Mouse (Mus musculus) heart, postnatal 36 days (tissue): ENCODE measurements at regions not wholly inside any gene's neighbourhood (a gene's known extent, or its start where the extent isn't known, plus 50 kb on each side); places are given as distances from the start of the nearest gene placed in this dataset.
A peak's percentile ranks its signal among the peaks of the same experiment; 100 is the strongest.

Source experiments
- DNase-seq, 2 experiments: peaks; one replicate each; pipeline ENCODE4 v3.0.0; 2021 to 2022
- intact Hi-C: fragments of 180-260 bp; cut with DNase I; formaldehyde crosslinking; loops from one replicate; pipeline ENCODE4 v1.15.1; 2025

DNA sequence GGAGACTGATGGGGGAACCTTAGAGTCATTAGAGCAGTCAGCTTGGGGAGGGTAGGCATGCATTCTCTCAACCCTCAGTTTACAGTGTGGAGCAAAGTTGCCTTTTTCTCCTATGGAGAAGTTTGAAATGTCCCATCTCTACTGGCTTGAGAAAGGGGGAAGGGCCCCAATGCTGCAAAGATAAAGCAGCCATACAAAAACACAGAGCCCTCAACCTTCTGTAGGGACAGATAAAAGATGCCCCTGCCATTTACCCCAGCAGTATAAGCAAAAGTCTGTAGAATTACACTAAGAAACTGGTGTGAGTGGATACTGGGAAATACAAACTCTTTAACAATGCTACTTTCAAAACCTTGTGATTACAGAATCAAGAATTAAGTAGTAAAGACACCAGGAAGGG is 71.9 kb upstream of the Tmem215 start:
- intact Hi-C loops, result no loop called here

DNA sequence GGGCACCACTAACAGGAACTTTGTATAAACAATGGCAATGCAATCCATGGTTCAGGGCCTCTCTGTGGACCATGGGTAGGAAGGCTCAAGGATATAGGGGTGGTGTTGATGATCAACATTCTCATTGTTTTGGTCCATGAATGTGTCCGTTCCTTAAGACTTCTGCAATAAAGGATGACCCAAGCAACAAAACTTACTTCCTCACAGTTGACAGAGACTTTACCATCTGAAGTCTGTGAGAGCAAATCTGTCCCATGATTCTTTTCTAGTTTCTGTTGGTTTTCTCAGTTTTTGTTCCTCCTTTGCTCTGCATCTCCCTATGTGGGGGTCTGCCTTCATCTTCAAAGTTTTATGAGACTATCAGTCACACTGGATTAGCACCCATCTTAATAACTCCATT is 81.8 kb upstream of the Tmem215 start:
- intact Hi-C loops, result no loop called here
- DNase-seq, result no peak

More for the DNA sequence above, 71.9 kb upstream of the Tmem215 start:
- DNase-seq, result no peak

DNA sequence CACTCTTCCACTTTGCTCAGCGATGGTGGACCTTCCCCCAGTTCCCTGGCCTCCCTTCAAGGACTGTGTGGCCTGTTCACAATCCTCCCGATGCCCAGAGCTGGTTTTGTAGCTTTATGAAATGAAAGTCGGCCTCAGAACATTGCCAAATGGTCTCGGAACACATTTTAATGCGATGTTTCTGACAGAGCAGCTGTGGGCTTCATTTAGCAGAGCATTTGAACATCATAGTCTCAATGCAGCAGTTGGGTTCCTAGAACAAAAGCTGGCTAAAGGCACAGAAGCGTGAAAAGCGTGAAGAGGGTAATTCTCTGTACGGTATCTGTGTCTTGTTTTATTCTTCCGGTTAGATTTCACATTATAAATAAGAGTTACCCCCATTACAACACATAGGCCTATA is 86.7 kb upstream of the Tmem215 start:
- no peak for DNase-seq
- intact Hi-C loops, result no loop called here

DNA sequence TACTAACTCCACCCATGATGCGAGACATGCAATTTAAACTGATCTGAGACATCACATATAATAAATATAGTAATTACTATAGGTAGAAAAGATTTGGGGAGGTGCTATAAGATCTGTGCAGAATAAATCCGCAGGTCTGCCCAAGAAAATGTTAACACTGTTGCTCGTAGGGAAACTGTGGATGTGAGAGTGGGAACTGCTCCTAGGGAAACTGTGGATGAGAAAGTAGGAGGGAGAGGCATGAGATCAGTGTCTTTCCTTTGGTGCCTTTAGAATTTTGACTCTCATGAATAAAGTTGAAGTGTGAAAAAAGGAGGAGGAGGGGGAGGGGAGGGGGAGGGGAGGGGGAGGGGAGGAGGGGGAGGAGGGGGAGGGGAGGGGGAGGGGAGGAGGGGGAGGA is 87.3 kb upstream of the Tmem215 start:
- DNase-seq, result no peak
- intact Hi-C loops, result no loop called here

DNA sequence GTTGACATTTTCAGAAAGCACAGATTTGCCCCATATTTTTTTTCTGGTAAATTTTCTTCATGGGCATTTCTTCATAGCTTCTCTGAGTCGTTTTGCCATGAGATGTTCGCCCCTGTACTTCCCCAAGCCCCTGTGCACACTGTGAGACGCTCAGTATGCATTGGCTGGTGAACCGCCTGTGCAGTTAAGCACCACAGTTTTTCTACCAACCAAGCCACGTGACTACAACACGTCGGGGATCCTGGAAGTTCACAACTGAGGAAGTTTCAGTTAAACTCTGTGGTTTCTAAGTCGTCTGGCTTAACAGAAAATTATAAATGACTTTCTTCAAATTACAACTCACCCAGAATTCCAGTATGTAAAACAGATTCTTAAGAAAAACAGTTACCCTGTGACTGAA is 91.7 kb upstream of the Tmem215 start:
- intact Hi-C loops, result no loop called here

DNA sequence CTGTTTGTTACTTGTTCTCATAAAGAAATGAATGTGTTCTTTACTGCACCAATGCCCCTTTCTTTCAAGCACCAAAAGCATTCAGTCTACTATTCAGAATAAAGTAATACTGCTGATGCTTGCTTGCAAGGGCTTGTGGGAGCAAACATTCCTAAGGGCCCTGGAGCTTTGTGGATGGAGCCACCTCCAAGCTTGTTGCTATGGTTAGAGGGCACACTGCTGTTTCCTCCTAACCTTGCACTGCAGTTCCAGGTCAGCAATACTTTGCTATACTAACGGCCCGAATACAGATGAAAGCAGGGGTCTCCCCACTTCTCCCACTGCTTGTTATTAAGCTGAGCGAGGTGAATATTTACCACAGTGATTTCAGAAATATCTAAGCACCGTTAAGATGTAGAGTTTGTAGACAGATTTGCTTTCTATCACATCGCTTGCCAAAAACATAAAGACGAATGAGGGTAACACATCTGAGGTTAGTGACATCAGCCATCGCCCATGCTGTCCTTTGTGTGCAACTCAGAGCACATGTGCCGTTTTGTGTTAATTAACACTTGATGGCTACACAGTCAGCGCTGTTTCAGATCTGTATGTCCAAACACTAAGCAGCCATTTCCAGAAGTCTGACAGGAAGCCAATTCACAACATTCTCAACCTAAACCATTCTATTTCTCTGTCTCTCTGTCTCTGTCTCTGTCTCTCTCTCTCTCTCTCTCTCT is 96.4 kb upstream of the Ndufb6 start:
- intact Hi-C loops, result no loop called here
- DNase-seq, result no peak

More for the DNA sequence above, 91.7 kb upstream of the Tmem215 start:
- DNase-seq, result no peak

DNA sequence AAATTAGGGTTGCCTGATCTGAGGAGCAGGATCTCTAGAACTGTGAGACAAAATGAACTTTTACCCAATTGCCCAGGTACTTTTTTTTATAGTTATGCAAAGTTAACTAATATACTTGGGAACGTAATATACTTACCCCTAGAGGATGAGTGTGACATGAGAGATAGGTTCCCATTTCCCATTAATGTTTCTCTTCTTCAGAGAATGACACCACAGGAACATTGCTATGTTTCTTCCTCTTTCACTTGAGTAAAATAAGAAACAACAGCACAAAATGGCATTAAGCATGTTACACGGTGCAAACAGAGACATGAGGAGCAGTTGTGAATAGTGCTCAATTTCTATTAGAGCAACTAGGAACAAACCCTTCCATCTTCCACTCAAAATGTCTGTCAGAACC is 95.0 kb upstream of the Ndufb6 start:
- no peak for DNase-seq
- intact Hi-C loops, result no loop called here

DNA sequence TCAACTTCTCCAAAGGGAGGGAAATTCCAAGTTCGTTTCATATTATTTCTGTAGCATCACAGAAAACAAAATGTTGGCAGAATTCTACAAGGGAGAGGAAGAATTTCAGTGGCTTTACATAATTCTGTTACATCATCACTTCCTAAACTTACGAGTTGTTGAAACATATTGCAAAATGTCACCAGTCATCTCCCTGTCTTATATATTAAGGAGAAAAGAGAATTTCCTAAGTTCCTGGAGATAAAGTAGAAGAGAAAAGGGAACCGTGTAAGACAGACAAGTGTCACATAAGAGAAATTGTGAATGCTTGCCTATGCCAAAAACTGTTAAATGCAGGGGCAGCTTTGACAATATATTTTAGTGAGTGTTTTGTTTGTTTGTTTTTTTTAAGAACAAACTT is 85.1 kb upstream of the Ndufb6 start:
- intact Hi-C loops, result no loop called here
- no peak for DNase-seq

DNA sequence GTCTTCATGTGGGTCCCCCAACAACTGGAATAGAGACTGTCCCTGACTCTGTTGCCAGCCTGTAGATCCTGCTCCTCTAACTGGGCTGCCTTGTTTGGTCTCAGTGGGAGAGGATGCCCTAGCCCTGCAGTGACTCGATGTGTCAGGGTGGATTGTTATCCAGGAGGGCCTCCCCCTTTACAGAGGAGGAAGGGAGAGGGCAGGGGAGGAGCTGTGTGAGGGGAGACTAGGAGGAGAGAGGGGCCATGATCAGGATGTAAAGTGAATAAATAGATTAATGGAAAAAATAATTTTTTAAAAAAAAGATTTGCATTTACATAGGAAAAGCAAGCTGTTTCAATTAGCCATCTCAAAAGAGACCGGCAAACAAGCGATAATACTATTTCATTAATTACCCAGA is 80.1 kb upstream of the Ndufb6 start:
- no peak for DNase-seq
- intact Hi-C loops, result no loop called here

DNA sequence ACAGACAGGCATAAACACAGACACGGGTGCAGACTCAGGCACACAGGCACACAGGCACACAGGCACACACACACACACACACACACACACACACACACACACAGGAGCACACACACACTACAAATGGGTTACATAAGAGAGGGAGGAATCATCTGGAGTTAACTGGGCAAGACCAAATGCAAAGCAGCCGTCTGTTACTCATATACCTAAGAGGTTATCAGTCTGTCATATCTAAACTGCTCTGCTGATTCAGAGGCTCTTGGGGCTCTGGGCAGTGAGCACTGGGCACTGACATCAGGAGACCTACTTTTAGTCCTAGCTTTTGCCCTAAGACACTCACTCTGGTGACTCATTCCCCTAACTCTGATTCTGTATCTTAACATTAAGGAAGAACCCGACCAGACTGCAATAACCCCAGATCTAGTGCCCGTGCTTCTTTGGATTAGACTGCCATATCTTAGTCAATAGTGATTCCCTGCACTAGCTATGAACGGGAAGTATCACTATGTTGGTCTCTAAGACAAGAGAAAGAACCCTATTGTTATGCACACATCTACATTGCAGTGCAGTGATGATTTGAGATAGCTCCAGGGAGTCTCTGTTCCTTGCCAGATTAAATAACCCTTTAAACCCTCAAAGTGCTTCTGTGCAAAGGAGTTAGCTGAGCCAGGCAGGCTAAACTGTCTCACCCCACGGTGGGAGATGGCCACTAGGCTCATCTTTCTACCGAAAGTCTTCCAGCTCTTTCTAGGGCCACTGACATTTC is 78.0 kb upstream of the Ndufb6 start:
- no peak for DNase-seq
- intact Hi-C loops, result no loop called here

DNA sequence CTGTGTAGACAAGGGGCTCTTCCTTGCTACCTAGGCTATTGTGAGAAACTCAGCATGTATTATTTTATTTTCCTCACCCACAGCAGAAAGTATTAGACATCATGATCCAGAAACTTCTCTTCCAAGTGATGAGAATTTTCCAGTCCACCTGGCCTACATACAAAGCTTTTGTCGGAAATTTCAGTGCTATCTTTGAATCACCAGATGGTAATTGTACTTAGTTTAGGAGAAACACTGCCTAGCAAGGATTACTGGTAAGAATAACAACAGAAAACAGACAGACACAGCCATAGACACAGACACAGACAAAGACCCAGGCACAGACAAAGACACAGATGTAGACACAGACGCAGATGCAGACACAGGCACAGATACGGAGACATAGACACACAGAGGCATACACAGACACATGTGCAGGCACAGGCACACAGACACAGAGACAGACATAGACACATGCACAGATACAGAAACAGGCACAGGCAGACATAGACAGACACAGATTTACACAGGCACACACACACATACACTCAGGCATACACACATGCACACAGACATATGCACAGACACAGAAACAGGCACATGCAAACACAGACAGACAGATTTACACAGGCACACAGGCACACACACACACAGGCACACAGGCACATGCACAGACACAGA is 76.7 kb upstream of the Ndufb6 start:
- DNase-seq, result no peak
- intact Hi-C loops, result no loop called here

DNA sequence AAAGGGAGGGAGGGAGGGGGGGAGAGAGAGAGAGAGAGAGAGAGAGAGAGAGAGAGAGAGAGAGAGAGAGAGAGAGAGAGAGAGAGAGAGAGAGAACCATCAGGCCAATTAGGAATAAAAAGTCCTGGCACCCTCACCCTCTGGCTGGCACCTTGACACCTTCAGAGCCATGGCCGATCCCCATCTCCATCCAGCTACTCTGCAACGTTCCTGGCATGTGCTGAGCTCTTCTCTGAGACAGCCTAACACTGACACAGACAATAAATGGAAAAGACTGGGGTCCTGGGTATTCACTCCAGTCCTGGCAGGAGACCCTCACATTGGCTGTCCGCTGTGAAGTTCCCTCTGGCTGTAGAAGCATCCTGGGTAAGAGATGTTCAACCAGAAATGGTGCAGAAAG is 75.2 kb upstream of the Ndufb6 start:
- intact Hi-C loops, result no loop called here
- DNase-seq, result no peak

DNA sequence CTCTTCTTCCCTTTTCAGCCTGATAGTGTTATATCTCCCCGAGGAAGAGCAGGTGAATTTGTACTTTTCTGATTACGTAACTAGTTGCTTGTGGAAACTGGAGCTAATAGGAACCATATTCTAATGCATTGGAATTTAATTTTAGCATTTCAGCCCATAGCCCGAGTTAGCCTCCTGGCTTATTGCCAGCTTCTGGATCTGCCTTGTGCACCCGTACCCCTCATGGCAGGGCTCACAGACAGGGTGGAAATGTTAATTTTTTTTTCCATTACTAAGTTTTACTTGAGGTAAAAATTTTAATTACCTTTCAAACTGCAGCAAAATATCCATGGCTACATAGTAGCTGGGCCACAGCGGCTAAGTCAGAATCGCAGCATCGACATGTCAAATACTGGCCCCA is 72.4 kb upstream of the Ndufb6 start:
- intact Hi-C loops, result no loop called here

DNA sequence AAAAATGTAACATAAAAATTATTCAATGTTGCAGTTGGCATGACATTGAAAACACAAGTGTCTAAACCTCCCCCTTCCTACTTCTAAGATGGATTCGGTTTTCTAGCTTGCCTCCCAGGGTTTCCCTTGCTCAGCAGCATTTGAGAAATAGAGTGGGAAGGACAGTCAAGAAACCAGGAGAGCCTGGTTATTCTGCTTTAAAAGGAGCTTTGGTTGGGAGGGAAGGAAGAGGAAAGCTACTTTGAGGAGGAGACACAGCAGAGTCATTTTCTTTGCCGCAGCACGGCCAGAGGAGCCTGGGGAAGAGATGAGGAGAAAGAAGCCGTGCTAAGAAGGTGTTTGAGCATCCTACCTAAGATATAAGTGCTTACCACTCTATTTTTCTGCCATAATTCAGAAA is 71.9 kb upstream of the Ndufb6 start:
- intact Hi-C loops, result no loop called here
- DNase-seq, result no peak

More for the DNA sequence above, 72.4 kb upstream of the Ndufb6 start:
- no peak for DNase-seq

DNA sequence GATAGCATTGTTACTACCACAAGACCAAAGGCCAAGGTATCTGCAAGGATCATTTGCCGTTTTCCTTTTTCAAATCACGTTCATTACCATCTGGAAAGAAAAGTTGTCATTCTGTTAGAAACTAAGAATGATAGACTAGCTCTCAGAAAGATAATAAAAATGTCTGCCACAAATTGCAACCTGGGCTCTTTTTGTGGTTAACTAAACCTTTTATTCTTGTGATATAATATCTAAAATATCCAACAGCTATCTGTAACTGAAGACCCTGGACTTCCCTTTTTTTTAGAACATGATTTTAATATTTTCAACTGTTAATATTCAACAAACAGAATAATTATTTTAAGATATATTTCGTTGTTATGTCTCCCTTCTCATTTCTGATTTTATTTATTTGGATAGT is 66.6 kb upstream of the Ndufb6 start:
- intact Hi-C loops, result no loop called here
- DNase-seq, result no peak

DNA sequence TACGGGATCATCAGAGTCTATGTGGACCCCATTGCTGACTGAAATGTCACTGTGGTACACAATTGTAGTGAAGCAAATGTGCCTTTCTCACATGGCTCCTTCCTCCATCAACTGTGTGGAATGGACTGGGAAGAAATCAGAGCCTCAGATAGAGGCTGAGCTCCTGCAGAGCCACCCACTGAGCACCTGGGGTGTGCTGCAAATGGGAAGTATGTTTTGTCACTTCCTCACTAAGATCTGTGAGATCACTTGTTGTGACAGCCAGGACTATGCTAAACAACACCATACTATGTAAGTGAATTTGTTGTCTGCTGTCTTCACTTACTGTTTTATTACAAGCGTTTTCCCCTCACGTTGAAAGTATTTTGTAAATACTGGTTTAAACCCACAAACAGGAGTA is 63.0 kb upstream of the Ndufb6 start:
- intact Hi-C loops, result no loop called here
- DNase-seq, result no peak

DNA sequence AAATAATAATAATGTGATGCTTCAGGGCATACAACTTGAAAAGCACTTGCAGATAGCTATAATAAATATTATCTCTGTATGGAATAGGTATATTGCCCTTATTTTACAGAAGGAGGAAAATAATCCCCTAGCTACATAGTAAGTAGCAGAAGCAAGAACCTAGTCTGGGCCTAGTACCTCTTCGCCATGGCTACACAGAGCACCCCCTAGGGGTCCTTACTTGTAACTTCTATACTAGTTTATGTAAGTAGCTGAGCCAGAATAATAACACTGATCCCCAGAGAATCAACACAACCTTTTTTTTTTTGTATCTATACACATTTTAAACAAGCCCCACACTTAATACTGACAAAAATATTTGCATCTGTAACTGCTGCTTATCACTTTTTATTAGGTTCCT is 55.6 kb upstream of the Ndufb6 start:
- intact Hi-C loops, result no loop called here
- DNase-seq, result no peak

DNA sequence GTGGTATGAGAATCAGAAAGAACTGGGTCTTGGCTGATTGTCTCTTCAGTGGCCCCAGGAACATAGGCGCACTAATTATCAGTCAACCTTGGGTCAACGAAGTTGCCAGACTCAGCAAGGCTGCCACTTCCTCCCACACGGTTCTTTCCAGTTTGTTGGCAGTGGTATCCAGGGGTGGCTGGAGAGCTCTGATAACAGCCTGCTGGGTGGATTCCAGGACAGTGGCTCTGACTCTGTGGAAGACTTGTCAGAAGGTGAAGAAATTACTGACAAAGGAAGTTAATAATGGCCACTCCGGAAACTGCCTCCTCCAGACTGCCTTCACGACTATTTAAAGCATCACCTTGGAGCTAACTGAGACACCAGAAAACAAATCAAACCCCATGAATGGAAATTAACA is 50.5 kb upstream of the Ndufb6 start:
- intact Hi-C loops, result no loop called here

More for the DNA sequence above, 50.5 kb upstream of the Ndufb6 start:
- peak; percentile 17 to 26 for DNase-seq
